Mouse (Mus musculus) midbrain, embryonic 15.5 days (tissue): Measurements from ENCODE around the gene A430078G23Rik. TPM values are rescaled to one million over a fixed set of nuclear protein-coding genes. Genes with fewer than 3 reads are reported as not detected.
"Not testable (repeated sequence)": the region's sequence is repeated elsewhere in the genome, so short reads cannot be mapped to it uniquely, and the experiment has no call there.

Experiments
- ATAC-seq: fragments of 200-750 bp; cut with Nextera tagmentation; replicated peaks from 2 replicates; pipeline ENCODE4 v1.8.0; 2017; ENCODE audit warnings: moderate TSS enrichment
- H3K27ac ChIP-seq: fragments of 300-500 bp; sonication (generic); 2 replicates; pipeline ENCODE4 v1.5.1; 2015; ENCODE audit warnings: mild to moderate bottlenecking, inconsistent platforms
- H3K27me3 ChIP-seq: fragments of 300-500 bp; sonication (generic); replicated peaks from 2 replicates; pipeline ENCODE4 v1.6.1; 2015; ENCODE audit warnings: inconsistent platforms
- H3K36me3 ChIP-seq: fragments of 300-500 bp; sonication (generic); replicated peaks from 2 replicates; pipeline ENCODE4 v1.6.1; 2015; ENCODE audit warnings: inconsistent platforms
- H3K4me1 ChIP-seq: fragments of 300-500 bp; sonication (generic); 2 replicates; pipeline ENCODE4 v1.6.1; 2015; ENCODE audit warnings: inconsistent platforms
- H3K4me2 ChIP-seq: fragments of 300-500 bp; sonication (generic); 2 replicates; pipeline ENCODE4 v1.6.1; 2015; ENCODE audit warnings: inconsistent platforms, mild to moderate bottlenecking, moderate library complexity
- H3K4me3 ChIP-seq: fragments of 300-500 bp; sonication (generic); 2 replicates; pipeline ENCODE4 v1.5.1; 2015; ENCODE audit warnings: mild to moderate bottlenecking, inconsistent platforms
- H3K9ac ChIP-seq: fragments of 300-500 bp; sonication (generic); 2 replicates; pipeline ENCODE4 v1.6.1; 2015; ENCODE audit warnings: mild to moderate bottlenecking, inconsistent platforms
- H3K9me3 ChIP-seq: fragments of 300-500 bp; sonication (generic); 2 replicates; pipeline ENCODE4 v1.6.1; 2016; ENCODE audit warnings: inconsistent platforms
- WGBS: fragments of 180-500 bp; shearing (Covaris S2); methylation state at CpG from one replicate; pipeline ENCODE4 v1.1.7; 2015; ENCODE audit warnings: mixed read lengths; 5-methylcytosine and 5-hydroxymethylcytosine counted together
- polyA plus RNA-seq: library from polyadenylated mRNA; unstranded; fragments of >200 nt; fragmentation: Nextera tagmentation; extraction: Ambion mirVana; gene quantifications from 2 replicates; pipeline ENCODE4 v1.2.1, GENCODE M21; 2015

A430078G23Rik gene
- polyA plus RNA-seq, 1 experiment from 2014 or later = not detected

DNA sequence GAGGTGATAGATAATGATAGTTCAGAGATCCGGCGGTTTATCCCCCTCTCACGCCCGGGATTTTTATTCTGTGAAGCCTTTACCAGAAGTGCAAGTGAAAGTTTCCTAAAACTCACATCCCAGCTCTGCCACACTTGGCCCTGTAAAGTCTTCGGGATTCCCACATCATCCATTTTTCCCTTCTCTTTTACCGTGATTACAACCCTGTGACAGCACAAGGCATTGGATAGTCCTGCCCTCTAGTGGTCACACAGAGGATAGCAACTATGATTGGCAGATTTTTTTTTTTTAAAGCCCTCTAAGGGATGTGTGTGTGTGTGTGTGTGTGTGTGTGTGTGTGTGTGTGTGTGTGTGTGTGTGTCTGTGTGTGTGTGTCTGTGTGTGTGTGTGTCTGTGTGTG, 22.6 kb upstream of the A430078G23Rik start:
- Histone ChIP-seq H3K9ac (no peak overlapping the region), H3K9me3 (no peaks in the 10 kb centered on the region), H3K4me2 (no peak overlapping the region), H3K4me3 (no peak overlapping the region), H3K27me3 (no peaks in the 10 kb centered on the region), H3K4me1 (no peaks in the 10 kb centered on the region), H3K36me3 (no peaks in the 10 kb centered on the region), H3K27ac (no peak overlapping the region)
- ATAC-seq = peak; percentile 70; the same call in 1 of the 2 replicates
- WGBS = 47% methylated on average over 6 of the region's 6 CpGs

DNA sequence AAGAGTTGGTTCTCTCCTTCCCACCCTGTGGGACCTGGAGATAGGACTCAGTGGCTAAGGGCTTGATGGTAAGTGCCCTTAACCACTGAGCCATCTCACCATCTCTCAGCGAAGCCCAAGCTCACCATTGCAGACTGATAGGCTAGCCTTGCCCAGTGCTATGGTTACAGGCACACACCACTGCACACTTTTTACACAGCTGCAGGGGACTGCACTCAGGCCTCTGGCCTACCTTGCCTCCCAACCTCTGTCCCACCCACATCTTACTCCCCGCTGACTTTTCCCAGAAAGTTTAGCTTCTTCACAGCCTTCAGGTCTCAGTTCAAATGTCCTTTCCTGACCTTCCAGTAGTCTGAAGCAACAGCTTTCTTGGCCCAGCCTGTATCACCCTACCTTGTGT, 21.5 kb upstream of the A430078G23Rik start:
- Histone ChIP-seq H3K4me1 (no peaks in the 10 kb centered on the region), H3K9ac (no peak overlapping the region), H3K36me3 (no peaks in the 10 kb centered on the region), H3K4me2 (no peak overlapping the region), H3K9me3 (no peaks in the 10 kb centered on the region), H3K4me3 (no peak overlapping the region), H3K27me3 (no peaks in the 10 kb centered on the region), H3K27ac (no peak overlapping the region)
- WGBS = 79% methylated on average over 2 of the region's 2 CpGs
- 0 out of 2 replicates have a peak, but pooled peaks have one; percentile 24 for ATAC-seq

DNA sequence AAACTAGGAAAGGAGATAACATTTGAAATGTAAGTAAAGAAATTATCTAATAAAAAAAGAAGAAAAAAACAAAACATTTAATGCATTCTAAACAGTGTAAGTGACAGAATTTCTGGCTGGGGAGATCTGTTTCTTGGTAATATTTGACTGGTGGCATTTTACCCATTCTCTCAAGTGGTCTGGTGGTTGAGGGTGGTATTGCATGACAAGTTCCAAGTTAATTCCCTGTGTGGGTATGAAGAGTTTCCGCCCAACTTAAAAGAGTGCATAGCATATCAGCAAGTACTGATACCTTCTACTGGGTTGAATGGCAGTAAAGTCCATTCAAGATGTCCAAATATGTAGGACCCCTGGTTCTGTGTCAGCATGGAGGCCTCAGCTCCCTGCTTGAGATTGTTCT, 17.3 kb upstream of the A430078G23Rik start:
- no peaks in the 10 kb centered on the region for H3K9me3 ChIP-seq
- H3K4me3 ChIP-seq = no peak overlapping the region
- no peaks in the 10 kb centered on the region for H3K36me3 ChIP-seq
- no peak overlapping the region for H3K9ac ChIP-seq
- no peak overlapping the region for H3K4me2 ChIP-seq
- ATAC-seq = no peak
- no peak overlapping the region for H3K27ac ChIP-seq
- no peaks in the 10 kb centered on the region for H3K4me1 ChIP-seq
- WGBS = 87% methylated on average over 1 of the region's 1 CpGs
- H3K27me3 ChIP-seq = no peaks in the 10 kb centered on the region

DNA sequence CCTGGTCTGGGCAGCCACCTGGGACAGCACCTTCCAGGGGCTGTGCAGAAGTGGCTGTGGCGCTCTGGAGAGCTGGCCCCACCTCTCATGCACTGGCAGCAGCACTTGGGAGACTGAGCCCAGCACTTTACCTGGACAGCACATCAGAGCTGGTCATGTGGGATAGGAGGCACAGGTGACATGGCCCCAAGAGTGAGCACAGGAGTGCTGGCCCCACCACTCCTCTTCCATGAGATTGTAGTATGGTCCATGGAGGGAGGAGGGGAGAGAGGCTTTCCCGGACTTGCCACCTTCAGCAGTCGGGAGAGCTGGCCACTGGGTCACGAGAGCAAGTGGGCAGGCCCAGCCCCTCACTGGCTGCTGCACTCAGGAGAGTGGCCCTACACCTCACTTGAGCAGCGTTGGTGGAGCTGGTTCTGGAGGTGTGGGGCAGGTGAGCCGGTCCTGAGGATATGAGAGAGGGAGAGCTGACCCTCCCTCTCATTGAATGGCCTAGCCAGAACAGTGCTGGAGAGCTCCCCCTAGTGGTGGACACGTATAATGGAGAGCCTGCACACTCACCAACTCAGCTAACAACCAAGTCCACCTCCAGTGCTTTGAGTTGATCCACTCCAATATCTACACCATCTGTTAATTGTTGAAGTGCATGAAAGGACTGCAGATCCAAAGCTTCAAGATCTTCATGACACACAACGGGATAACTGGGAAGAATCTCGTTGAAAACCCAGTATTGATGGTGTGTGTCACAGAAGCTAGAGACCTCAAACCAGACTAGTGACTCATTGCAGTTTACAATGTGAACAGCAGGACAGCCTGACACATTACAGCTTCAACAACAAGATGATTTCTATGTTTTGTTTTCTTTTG, 16.3 kb upstream of the A430078G23Rik start:
- WGBS = 63% methylated on average over 9 of the region's 9 CpGs

DNA sequence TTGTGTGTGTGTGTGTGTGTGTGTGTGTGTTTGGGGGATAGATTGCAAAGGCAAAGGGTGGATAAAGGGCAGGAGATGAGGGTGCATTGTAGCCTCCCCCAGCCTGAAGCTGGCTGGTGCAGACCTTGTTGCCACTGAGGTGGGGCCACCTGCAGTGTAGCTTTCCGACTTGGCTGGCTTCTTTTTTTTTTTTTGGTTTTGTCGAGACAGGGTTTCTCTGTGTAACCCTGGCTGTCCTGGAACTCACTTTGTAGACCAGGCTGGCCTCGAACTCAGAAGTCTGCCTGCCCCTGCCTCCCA, 15.7 kb upstream of the A430078G23Rik start:
- not testable (repeated sequence) for H3K27ac ChIP-seq, H3K9me3 ChIP-seq, H3K4me1 ChIP-seq, H3K4me2 ChIP-seq, H3K27me3 ChIP-seq, H3K9ac ChIP-seq, H3K4me3 ChIP-seq, H3K36me3 ChIP-seq, ATAC-seq
- 91% methylated on average over 2 of the region's 3 CpGs for WGBS

More for the DNA sequence above, 16.3 kb upstream of the A430078G23Rik start:
- H3K9me3 ChIP-seq = no peaks in the 10 kb centered on the region
- 0 out of 2 replicates have a peak, but pooled peaks have one; percentile 27 for ATAC-seq
- no peaks in the 10 kb centered on the region for H3K27me3 ChIP-seq
- no peak overlapping the region for H3K4me3 ChIP-seq
- no peak overlapping the region for H3K27ac ChIP-seq
- H3K36me3 ChIP-seq = no peaks in the 10 kb centered on the region
- H3K4me2 ChIP-seq = no peak overlapping the region
- H3K9ac ChIP-seq = no peak overlapping the region
- H3K4me1 ChIP-seq = no peaks in the 10 kb centered on the region

GRCm38 (mm10) chr8:3337971-3338370, 15.2 kb upstream of the A430078G23Rik start:
- 94% methylated on average over 11 of the region's 11 CpGs for WGBS
- Histone ChIP-seq H3K9me3 (no peaks in the 10 kb centered on the region), H3K27me3 (no peaks in the 10 kb centered on the region), H3K4me1 (no peaks in the 10 kb centered on the region), H3K4me3 (no peak overlapping the region), H3K9ac (no peak overlapping the region), H3K4me2 (no peak overlapping the region), H3K36me3 (no peaks in the 10 kb centered on the region), H3K27ac (no peak overlapping the region)
- ATAC-seq = no peak

- 84% methylated on average over 3 of the region's 3 CpGs for WGBS
Measured at GRCm38 (mm10) chr8:3340711-3341110, 12.5 kb upstream of the A430078G23Rik start.

GRCm38 (mm10) chr8:3345337-3345736, 7.9 kb upstream of the A430078G23Rik start:
- Histone ChIP-seq H3K4me1 (no peaks in the 10 kb centered on the region), H3K4me3 (no peak overlapping the region), H3K4me2 (no peak overlapping the region), H3K9me3 (no peaks in the 10 kb centered on the region), H3K27me3 (no peaks in the 10 kb centered on the region), H3K9ac (no peak overlapping the region), H3K36me3 (no peaks in the 10 kb centered on the region), H3K27ac (no peak overlapping the region)
- ATAC-seq = no peak
- 97% methylated on average over 6 of the region's 6 CpGs for WGBS

More at GRCm38 (mm10) chr8:3340711-3341110, 12.5 kb upstream of the A430078G23Rik start:
- not testable (repeated sequence) for H3K4me3 ChIP-seq, ATAC-seq, H3K4me1 ChIP-seq, H3K9me3 ChIP-seq, H3K9ac ChIP-seq, H3K4me2 ChIP-seq, H3K27ac ChIP-seq, H3K27me3 ChIP-seq, H3K36me3 ChIP-seq

DNA sequence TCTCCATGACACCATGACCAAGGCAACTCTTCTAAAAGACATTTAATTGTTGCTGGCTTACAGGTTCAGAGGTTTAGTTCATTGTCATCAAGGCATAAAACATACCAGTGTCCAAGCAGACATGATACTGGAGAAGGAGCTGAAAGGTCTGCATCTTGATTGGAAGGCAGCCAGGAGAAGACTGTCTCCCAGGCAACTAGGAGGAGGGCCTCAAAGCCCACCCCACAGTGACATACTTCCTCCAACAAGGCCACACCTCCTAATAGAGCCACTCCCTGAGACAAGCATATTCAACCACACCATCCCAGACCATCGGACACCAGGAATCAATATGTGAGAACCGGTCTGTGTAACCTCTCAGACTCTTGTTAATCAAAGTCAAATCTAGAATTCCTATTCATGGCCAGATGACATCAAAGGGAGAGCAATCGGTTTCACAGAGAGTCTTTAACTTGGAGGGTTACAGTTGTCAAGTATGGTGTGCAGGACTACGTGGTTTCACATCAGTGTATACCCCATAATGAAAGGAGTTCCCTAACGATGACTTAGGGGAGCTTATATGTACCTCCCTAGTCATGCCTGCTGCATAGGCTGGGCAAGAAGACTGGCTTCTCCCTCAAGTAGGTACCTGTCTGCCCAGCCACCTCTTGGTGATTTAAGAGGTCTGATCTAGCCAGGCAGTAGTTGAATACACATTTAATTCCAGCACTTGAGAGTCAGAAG, 6.4 kb upstream of the A430078G23Rik start:
- H3K4me1 ChIP-seq = no peaks in the 10 kb centered on the region
- WGBS = 84% methylated on average over 5 of the region's 5 CpGs
- no peak overlapping the region for H3K4me2 ChIP-seq
- H3K27ac ChIP-seq = no peak overlapping the region
- H3K36me3 ChIP-seq = no peaks in the 10 kb centered on the region
- no peaks in the 10 kb centered on the region for H3K9me3 ChIP-seq
- no peaks in the 10 kb centered on the region for H3K27me3 ChIP-seq
- ATAC-seq = no peak
- no peak overlapping the region for H3K9ac ChIP-seq
- no peak overlapping the region for H3K4me3 ChIP-seq

GRCm38 (mm10) chr8:3348142-3348823, 4.9 kb upstream of the A430078G23Rik start:
- no peak overlapping the region for H3K27ac ChIP-seq
- H3K4me3 ChIP-seq = no peak overlapping the region
- H3K4me2 ChIP-seq = no peak overlapping the region
- H3K9ac ChIP-seq = no peak overlapping the region
- H3K27me3 ChIP-seq = no peaks in the 10 kb centered on the region
- ATAC-seq = no peak
- 44% methylated on average over 13 of the region's 13 CpGs for WGBS
- no peaks in the 10 kb centered on the region for H3K36me3 ChIP-seq
- H3K9me3 ChIP-seq = no peaks in the 10 kb centered on the region
- H3K4me1 ChIP-seq = no peaks in the 10 kb centered on the region

DNA sequence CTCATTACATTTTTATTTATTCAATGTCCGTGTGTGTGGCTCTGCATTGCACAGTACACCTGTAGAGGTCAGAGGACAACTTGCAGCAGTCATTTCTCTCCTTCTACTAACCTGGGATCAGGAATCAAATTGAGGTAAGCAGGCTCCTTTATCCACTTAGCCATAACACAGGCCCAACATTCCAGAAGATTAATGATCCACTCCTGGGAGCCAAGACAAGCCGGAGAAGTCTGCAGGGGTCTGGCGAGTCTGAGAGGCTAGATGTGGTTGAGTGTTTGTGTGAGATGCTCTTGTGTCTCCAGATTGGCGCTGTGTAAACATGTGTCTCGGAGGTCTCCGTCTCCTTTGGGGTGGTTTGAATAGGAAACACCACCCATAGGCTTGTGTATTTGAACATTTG, 2.5 kb upstream of the A430078G23Rik start:
- WGBS = 77% methylated on average over 6 of the region's 6 CpGs
- Histone ChIP-seq H3K9me3 (no peaks in the 10 kb centered on the region), H3K4me1 (no peaks in the 10 kb centered on the region), H3K27ac (no peak overlapping the region), H3K4me2 (no peak overlapping the region), H3K27me3 (no peaks in the 10 kb centered on the region), H3K9ac (no peak overlapping the region), H3K4me3 (no peak overlapping the region), H3K36me3 (no peaks in the 10 kb centered on the region)
- ATAC-seq = no peak

- Histone ChIP-seq H3K36me3 (no peaks in the 10 kb centered on the region), H3K4me3 (no peak overlapping the region), H3K27me3 (no peaks in the 10 kb centered on the region), H3K4me1 (no peaks in the 10 kb centered on the region), H3K9me3 (no peaks in the 10 kb centered on the region), H3K27ac (no peak overlapping the region), H3K4me2 (no peak overlapping the region), H3K9ac (no peak overlapping the region)
- no peak for ATAC-seq
- 88% methylated on average over 6 of the region's 6 CpGs for WGBS
Measured at GRCm38 (mm10) chr8:3352715-3353114, 500 bp upstream of the A430078G23Rik start.
